Mouse (Mus musculus): ENCODE results near the gene Pdzrn3. TPM values are rescaled to one million over a fixed set of nuclear protein-coding genes. Genes with fewer than 3 reads are reported as not detected.

Gene Pdzrn3
- total and polyA plus RNA-seq, 3 experiments = 0.08 TPM; not detected in 2

GRCm38 (mm10) chr6:101426301-101426700 is 48.6 kb upstream of the Pdzrn3 start:
- H3K36me3 ChIP-seq (ENCODE audit: control insufficient read depth in 1 of 2, insufficient read depth in 2 of 2, low read length in 2 of 2) = no peaks in the 10 kb centered on the region
- no peak overlapping the region for H3K4me3 ChIP-seq (ENCODE audit: control insufficient read depth in 1 of 2, insufficient read depth in 1 of 2, low read depth in 2 of 2, low read length in 2 of 2)
- H3K79me2 ChIP-seq (ENCODE audit: control insufficient read depth, insufficient read depth, low read length, poor library complexity) = no peaks in the 10 kb centered on the region
- TF ChIP-seq E2F4 (IDR thresholded peaks at IDR 0.05; ENCODE audit: borderline replicate concordance, low read depth, low read length) = no peak
- no peak for TF ChIP-seq BHLHE40 (IDR thresholded peaks at IDR 0.05; ENCODE audit: borderline replicate concordance, low read depth, low read length)
- no peak for TF ChIP-seq POLR2AphosphoS5 (IDR thresholded peaks at IDR 0.05; ENCODE audit: borderline replicate concordance, low read depth, low read length)
- no peak for TF ChIP-seq TBP (IDR thresholded peaks at IDR 0.05; ENCODE audit: low read depth, low read length)
- TF ChIP-seq ZMIZ1 (IDR thresholded peaks at IDR 0.05; ENCODE audit: low read depth, low read length) = no peak
- no peak for TF ChIP-seq POLR2A (IDR thresholded peaks at IDR 0.05; ENCODE audit: control insufficient read depth in 1 of 2, insufficient read depth in 1 of 2, low read depth in 1 of 2, low read length in 2 of 2, poor library complexity in 1 of 2)
- TF ChIP-seq USF1 (IDR thresholded peaks at IDR 0.05; ENCODE audit: low read depth, low read length) = no peak
- TF ChIP-seq RCOR1 (IDR thresholded peaks at IDR 0.05; ENCODE audit: low read depth, low read length) = no peak
- TF ChIP-seq SMC3 (IDR thresholded peaks at IDR 0.05; ENCODE audit: low read depth, low read length) = no peak
- TF ChIP-seq ZC3H11A (IDR thresholded peaks at IDR 0.05; ENCODE audit: low read depth, low read length) = no peak
- TF ChIP-seq JUND (IDR thresholded peaks at IDR 0.05; ENCODE audit: low read depth, low read length) = no peak
- TF ChIP-seq TCF12 (IDR thresholded peaks at IDR 0.05; ENCODE audit: low read depth, low read length) = no peak
- no peak overlapping the region for H3K9ac ChIP-seq (ENCODE audit: control insufficient read depth, low read depth, low read length, poor library complexity, severe bottlenecking)
- H3K9me3 ChIP-seq (replicated peaks; ENCODE audit: insufficient read depth, low read length) = no peaks in the 10 kb centered on the region
- H3K27ac ChIP-seq (ENCODE audit: control insufficient read depth, low read depth, low read length) = no peak overlapping the region
- no peaks in the 10 kb centered on the region for H3K27me3 ChIP-seq (ENCODE audit: control insufficient read depth in 1 of 2, insufficient read depth in 2 of 2, low read length in 2 of 2)
- no peak for DNase-seq (ENCODE audit: low read depth, low spot score)
- H3K4me1 ChIP-seq (ENCODE audit: control insufficient read depth in 1 of 2, insufficient read depth in 2 of 2, low read length in 2 of 2) = no peaks in the 10 kb centered on the region

GRCm38 (mm10) chr6:101422084-101422954 is 44.6 kb upstream of the Pdzrn3 start:
- Histone ChIP-seq H3K4me3 (ENCODE audit: control insufficient read depth in 1 of 2, insufficient read depth in 1 of 2, low read depth in 2 of 2, low read length in 2 of 2) (no peak overlapping the region), H3K79me2 (ENCODE audit: control insufficient read depth, insufficient read depth, low read length, poor library complexity) (no peaks in the 10 kb centered on the region), H3K9ac (ENCODE audit: control insufficient read depth, low read depth, low read length, poor library complexity, severe bottlenecking) (no peak overlapping the region), H3K27me3 (ENCODE audit: control insufficient read depth in 1 of 2, insufficient read depth in 2 of 2, low read length in 2 of 2) (no peaks in the 10 kb centered on the region), H3K27ac (ENCODE audit: control insufficient read depth, low read depth, low read length) (no peak overlapping the region), H3K9me3 (replicated peaks; ENCODE audit: insufficient read depth, low read length) (no peaks in the 10 kb centered on the region), H3K4me1 (ENCODE audit: control insufficient read depth in 1 of 2, insufficient read depth in 2 of 2, low read length in 2 of 2) (no peaks in the 10 kb centered on the region), H3K36me3 (ENCODE audit: control insufficient read depth in 1 of 2, insufficient read depth in 2 of 2, low read length in 2 of 2) (no peaks in the 10 kb centered on the region)
- TF ChIP-seq MAFK (IDR thresholded peaks at IDR 0.05; ENCODE audit: borderline replicate concordance, low read depth, low read length) (no peak), RAD21 (IDR thresholded peaks at IDR 0.05; ENCODE audit: low read depth, low read length) (no peak), SMC3 (IDR thresholded peaks at IDR 0.05; ENCODE audit: low read depth, low read length) (no peak), TAL1 (IDR thresholded peaks at IDR 0.05; ENCODE audit: low read length) (no peak), POLR2AphosphoS2 (IDR thresholded peaks at IDR 0.05; ENCODE audit: low read length) (no peak), RCOR1 (IDR thresholded peaks at IDR 0.05; ENCODE audit: low read depth, low read length) (no peak), USF2 (IDR thresholded peaks at IDR 0.05; ENCODE audit: borderline replicate concordance in 1 of 2, insufficient read depth in 1 of 2, low read depth in 1 of 2, low read length in 2 of 2) (no peak), CHD2 (IDR thresholded peaks at IDR 0.05; ENCODE audit: low read length) (no peak), POLR2A (IDR thresholded peaks at IDR 0.05; ENCODE audit: control insufficient read depth in 1 of 2, insufficient read depth in 1 of 2, low read depth in 1 of 2, low read length in 2 of 2, poor library complexity in 1 of 2) (no peak)
- no peak for DNase-seq (ENCODE audit: low read depth, low spot score)
